Mouse (Mus musculus): ENCODE data around the gene Plk3. TPM values are rescaled to one million over a fixed set of nuclear protein-coding genes. Genes with fewer than 3 reads are reported as not detected.

The Plk3 gene
- polyA plus RNA-seq, 1 experiment from 2014 or later: 3.4 TPM

GRCm38 (mm10) chr4:117090586-117090985 is 43.2 kb downstream of the Plk3 start:
- no peak for DNase-seq (ENCODE audit: low spot score)

GRCm38 (mm10) chr4:117087948-117088640 is 45.7 kb downstream of the Plk3 start:
- DNase-seq (ENCODE audit: low spot score): no peak

Small RNA genes lying within 50 kb of the gene (microRNA-seq; reads per million reads assigned to microRNA genes)
- not detected for gene Gm22398 (ENCODE audit: borderline number of aligned reads)

Other genes starting within 250 kb of the Plk3 start
- 102 and 109 TPM in 2 replicates for gene Urod, start 139.6 kb downstream of the Plk3 start, polyA plus RNA-seq (2015; fragmentation: Nextera tagmentation; extraction: Ambion mirVana)
- gene Hectd3, start 138.6 kb downstream of the Plk3 start, polyA plus RNA-seq (2015; fragmentation: Nextera tagmentation; extraction: Ambion mirVana): 14.4 and 14.6 TPM in 2 replicates
- 40.9 and 42.1 TPM in 2 replicates for gene Eif2b3, start 114.6 kb downstream of the Plk3 start, polyA plus RNA-seq (2015; fragmentation: Nextera tagmentation; extraction: Ambion mirVana)
- gene Ptch2, start 37.9 kb downstream of the Plk3 start, polyA plus RNA-seq (2015; fragmentation: Nextera tagmentation; extraction: Ambion mirVana): 0.39 and 0.44 TPM in 2 replicates
- 15.7 and 19.2 TPM in 2 replicates for gene Btbd19, start 8.2 kb downstream of the Plk3 start, polyA plus RNA-seq (2015; fragmentation: Nextera tagmentation; extraction: Ambion mirVana)
- gene Tctex1d4, start 7.2 kb downstream of the Plk3 start, polyA plus RNA-seq (2015; fragmentation: Nextera tagmentation; extraction: Ambion mirVana): 1.0 and 1.8 TPM in 2 replicates
- 1,163 and 1,165 TPM in 2 replicates for gene Rps8, start 22.3 kb upstream of the Plk3 start, polyA plus RNA-seq (2015; fragmentation: Nextera tagmentation; extraction: Ambion mirVana)
- 52.2 and 56.1 TPM in 2 replicates for gene Kif2c, start 48.7 kb upstream of the Plk3 start, polyA plus RNA-seq (2015; fragmentation: Nextera tagmentation; extraction: Ambion mirVana)
- gene Tmem53, start 118.0 kb upstream of the Plk3 start, polyA plus RNA-seq (2015; fragmentation: Nextera tagmentation; extraction: Ambion mirVana): 13.7 and 14.2 TPM in 2 replicates
- 0.38 and 0.45 TPM in 2 replicates for gene Armh1, start 118.2 kb upstream of the Plk3 start, polyA plus RNA-seq (2015; fragmentation: Nextera tagmentation; extraction: Ambion mirVana)

All from thymus, postnatal 0 days (tissue).